Mouse (Mus musculus) thymus, postnatal 25 days (tissue): ENCODE measurements around the gene Olig2.

Source experiments
- DNase-seq: peaks from one replicate; pipeline ENCODE4 v3.0.0; 2022

Olig2 gene

GRCm38 (mm10) chr16:91270982-91271549, 45.8 kb downstream of the Olig2 start:
- DNase-seq, result no peak

- DNase-seq, result no peak
These were observed 46.4 kb downstream of the Olig2 start for GRCm38 (mm10) chr16:91271634-91272033.
